In the genomic region with DNA sequence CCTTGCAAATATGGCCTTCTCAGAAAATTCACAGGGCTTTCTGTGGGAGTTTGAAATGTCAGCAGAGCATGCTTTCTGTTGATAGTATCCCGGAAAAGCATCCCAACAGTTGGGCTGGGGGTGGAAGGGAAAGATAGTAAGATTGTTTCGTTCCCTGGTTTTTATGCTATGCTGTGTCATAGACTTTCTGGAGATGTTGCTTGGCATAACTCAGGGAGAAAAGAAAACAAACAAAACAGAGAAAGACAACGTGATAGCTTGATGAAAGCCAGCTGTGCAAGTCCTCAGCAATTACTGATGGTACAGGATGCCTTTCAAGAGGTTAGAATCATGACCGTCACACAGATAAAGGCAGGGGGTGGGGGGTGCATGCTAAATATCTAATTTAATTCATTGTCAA, we compare ENCODE assay signal across 19 mouse cellular contexts.
DNase-seq lines count a peak whose midpoint lies in the region; ATAC-seq lines count a peak whose summit lies in the region.
"Had no signal": no experiment of that assay in that cellular context is flagged by ENCODE, and none has a peak within 500 bp of the region (broad histone marks: within the 10 kb centered on the region; RNA-seq: fewer than 3 reads in every experiment).

No protein-coding gene starts in this region.

- ATAC-seq in kidney, embryonic 16.5 days (ENCODE audit: low FRiP score, low TSS enrichment): peak; percentile 35; the same call in 1 of the 2 replicates
- ATAC-seq in heart, embryonic 12.5 days (ENCODE audit: insufficient number of reproducible peaks, low FRiP score): no peak
- no peak for ATAC-seq in monocyte, adult 5-6 weeks (replicated peaks; ENCODE audit: insufficient number of reproducible peaks, low FRiP score, low TSS enrichment, poor library complexity, severe bottlenecking)
- ATAC-seq: intestine, embryonic 16.5 days; midbrain, embryonic 15.5 days had no signal

- 0 out of 2 replicates have a peak, but pooled peaks cover 5% of the 10 kb centered on the region for H3K4me1 ChIP-seq in kidney, embryonic 16.5 days (ENCODE audit: insufficient read depth, low read length)
- no peaks in the 10 kb centered on the region for H3K4me1 ChIP-seq in heart, embryonic 12.5 days (replicated peaks)
- H3K4me1 ChIP-seq: hindbrain, embryonic 13.5 days; midbrain, embryonic 15.5 days had no signal

- H3K36me3 ChIP-seq in kidney, embryonic 16.5 days (ENCODE audit: insufficient read depth, low read length): no peaks in the 10 kb centered on the region
- no peaks in the 10 kb centered on the region for H3K36me3 ChIP-seq in heart, embryonic 12.5 days
- H3K36me3 ChIP-seq: forebrain, embryonic 10.5 days; G1E; hindbrain, embryonic 13.5 days; midbrain, embryonic 15.5 days had no signal

- no peaks in the 10 kb centered on the region for H3K27me3 ChIP-seq in kidney, embryonic 16.5 days (ENCODE audit: insufficient read depth, low read length)
- no peaks in the 10 kb centered on the region for H3K27me3 ChIP-seq in heart, embryonic 12.5 days (replicated peaks)
- H3K27me3 ChIP-seq: hindbrain, embryonic 13.5 days; midbrain, embryonic 15.5 days had no signal

- WGBS in kidney, embryonic 16.5 days: 44% methylated on average over 4 of the region's 4 CpGs
- WGBS in heart, embryonic 12.5 days: 24% methylated on average over 4 of the region's 4 CpGs

- H3K9ac ChIP-seq in kidney, embryonic 16.5 days (replicated peaks; ENCODE audit: low read length): no peak overlapping the region
- no peak overlapping the region for H3K9ac ChIP-seq in heart, embryonic 12.5 days
- H3K9ac ChIP-seq: hindbrain, embryonic 13.5 days; midbrain, embryonic 15.5 days had no signal

- no peak for DNase-seq in kidney, adult 18-20 months
- peak; percentile 49 for DNase-seq in right cerebral cortex, adult 18-20 months
- no peak for DNase-seq in right cerebral cortex, postnatal 10 days (ENCODE audit: low spot score in 2 of 2)
- peak; percentile 21 to 45 for DNase-seq in layer of hippocampus, postnatal 36 days
- DNase-seq in lung, postnatal 36 days: peak; percentile 58
- DNase-seq: adrenal gland, adult 2 months; cerebellum, adult 18-20 months; heart, adult 2 months; heart, postnatal 10 days; thymus, postnatal 14 days had no signal

- H3K27ac ChIP-seq in kidney, embryonic 16.5 days (ENCODE audit: low read length): no peak overlapping the region
- H3K27ac ChIP-seq in heart, embryonic 12.5 days (ENCODE audit: poor library complexity, severe bottlenecking): no peak overlapping the region
- H3K27ac ChIP-seq: forebrain, embryonic 10.5 days; heart, adult 2 months; hindbrain, embryonic 13.5 days; midbrain, embryonic 15.5 days had no signal

- H3K4me2 ChIP-seq in kidney, embryonic 16.5 days (replicated peaks; ENCODE audit: low read depth, low read length): no peak overlapping the region
- H3K4me2 ChIP-seq in heart, embryonic 12.5 days: no peak overlapping the region
- H3K4me2 ChIP-seq: hindbrain, embryonic 13.5 days; liver, embryonic 11.5 days; midbrain, embryonic 15.5 days had no signal

- H3K4me3 ChIP-seq in kidney, embryonic 16.5 days (ENCODE audit: low read length): no peak overlapping the region
- H3K4me3 ChIP-seq in heart, embryonic 12.5 days: no peak overlapping the region
- H3K4me3 ChIP-seq: forebrain, embryonic 10.5 days; heart, adult 2 months; hindbrain, embryonic 13.5 days; midbrain, embryonic 15.5 days had no signal

- no peaks in the 10 kb centered on the region for H3K9me3 ChIP-seq in kidney, embryonic 16.5 days (ENCODE audit: low read length)
- H3K9me3 ChIP-seq in heart, embryonic 12.5 days (replicated peaks): no peaks in the 10 kb centered on the region
- H3K9me3 ChIP-seq: forebrain, embryonic 10.5 days; G1E; hindbrain, embryonic 13.5 days; midbrain, embryonic 15.5 days had no signal

Comparison
In these comparisons a context has a peak if more than half of its experiments do, and no peak if none do; other contexts are left out.
1. DNase-seq: peak in right cerebral cortex, adult 18-20 months (single experiment), layer of hippocampus, postnatal 36 days (2 of 2) and lung, postnatal 36 days (single experiment); none in kidney, adult 18-20 months (single experiment) and right cerebral cortex, postnatal 10 days (0 of 2).